Mouse (Mus musculus): Measurements from ENCODE around the gene Minos1.

DNA sequence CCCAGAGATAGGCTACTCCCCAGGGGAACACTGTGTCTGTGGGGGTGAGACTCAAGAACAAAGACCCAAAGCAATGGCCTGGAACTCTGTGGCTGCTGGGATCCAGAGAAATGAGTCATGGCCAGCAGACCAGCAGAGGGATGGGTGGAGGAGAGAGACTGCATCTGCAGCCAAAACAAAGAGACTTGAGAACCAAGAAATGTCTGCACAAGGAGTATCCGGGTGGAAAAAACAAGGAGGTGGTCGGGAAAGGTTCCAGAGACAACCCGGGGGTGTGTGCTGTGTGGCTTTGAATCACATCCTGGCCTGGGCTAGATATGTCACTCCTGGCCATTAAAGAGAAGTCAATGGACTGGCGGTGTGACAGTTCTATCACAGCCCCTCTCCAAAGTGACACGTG is 15.8 kb upstream of the Minos1 start:
- no peak for TF ChIP-seq CTCF (IDR thresholded peaks at IDR 0.05; ENCODE audit: extremely low read depth, insufficient read depth, low read length)
- TF ChIP-seq POLR2A (IDR thresholded peaks at IDR 0.05; ENCODE audit: extremely low read depth, insufficient read depth, low read length): no peak
